Mouse (Mus musculus) ES-Bruce4 (cell line): Measurements from ENCODE around the gene Il12b.

Source experiments
- CTCF ChIP-seq: IDR thresholded peaks from one replicate; pipeline ENCODE4 v1.8.1; 2011; ENCODE audit warnings: low read depth, low read length
- EP300 ChIP-seq: IDR thresholded peaks from 2 replicates; pipeline ENCODE4 v1.6.1; 2011; ENCODE audit warnings: low read depth, low read length; ENCODE audit not compliant: insufficient read depth
- POLR2A ChIP-seq: IDR thresholded peaks from one replicate; pipeline ENCODE4 v1.8.1; 2011; ENCODE audit warnings: low read length; ENCODE audit not compliant: insufficient read depth

GRCm38 (mm10) chr11:44430036-44430435, 30.2 kb downstream of the Il12b start:
- TF ChIP-seq EP300 (no peak), CTCF (no peak), POLR2A (no peak)
